Comparison of ENCODE assay signal across 19 mouse cellular contexts in genomic region chr3:130677671-130678460, GRCm38 (mm10).
"Had no signal": no experiment of that assay in that cellular context is flagged by ENCODE, and none has a peak within 500 bp of the region (broad histone marks: within the 10 kb centered on the region; RNA-seq: fewer than 3 reads in every experiment).

No protein-coding gene starts in this region.

- H3K36me3 ChIP-seq: liver, embryonic 15.5 days; lung, embryonic 15.5 days; midbrain, embryonic 13.5 days; midbrain, embryonic 15.5 days; neural tube, embryonic 12.5 days; stomach, embryonic 15.5 days had no signal

- H3K4me1 ChIP-seq: liver, embryonic 15.5 days; lung, embryonic 15.5 days; megakaryocyte, embryonic 14.5 days; midbrain, embryonic 13.5 days; midbrain, embryonic 15.5 days; neural tube, embryonic 12.5 days; stomach, embryonic 15.5 days had no signal

- H3K4me3 ChIP-seq: liver, embryonic 15.5 days; lung, embryonic 15.5 days; megakaryocyte, embryonic 14.5 days; midbrain, embryonic 13.5 days; midbrain, embryonic 15.5 days; neural tube, embryonic 12.5 days; stomach, embryonic 15.5 days had no signal

- H3K27me3 ChIP-seq: liver, embryonic 15.5 days; lung, embryonic 15.5 days; midbrain, embryonic 13.5 days; midbrain, embryonic 15.5 days; neural tube, embryonic 12.5 days; stomach, embryonic 15.5 days had no signal

- H3K4me2 ChIP-seq: liver, embryonic 15.5 days; lung, embryonic 15.5 days; midbrain, embryonic 11.5 days; midbrain, embryonic 13.5 days; midbrain, embryonic 15.5 days; neural tube, embryonic 12.5 days; stomach, embryonic 15.5 days had no signal

- ATAC-seq: liver, postnatal 0 days; lung, postnatal 0 days; midbrain, embryonic 13.5 days; midbrain, embryonic 15.5 days had no signal

- H3K9ac ChIP-seq: liver, embryonic 15.5 days; liver, postnatal 0 days; lung, embryonic 15.5 days; midbrain, embryonic 13.5 days; midbrain, embryonic 15.5 days; neural tube, embryonic 12.5 days; stomach, embryonic 15.5 days had no signal

- DNase-seq: liver, postnatal 0 days; lung, adult 2 months; lung, postnatal 14 days; lung, postnatal 36 days; right cerebral cortex, postnatal 14 days; thymus, adult 2 months; thymus, postnatal 25 days; thymus, postnatal 4 days had no signal

- H3K9me3 ChIP-seq: liver, embryonic 15.5 days; lung, embryonic 15.5 days; midbrain, embryonic 13.5 days; midbrain, embryonic 15.5 days; neural tube, embryonic 12.5 days; stomach, embryonic 15.5 days had no signal

- H3K27ac ChIP-seq: liver, embryonic 15.5 days; lung, embryonic 15.5 days; macrophage; midbrain, embryonic 13.5 days; midbrain, embryonic 15.5 days; neural tube, embryonic 12.5 days; stomach, embryonic 15.5 days; stomach, postnatal 0 days had no signal
